Mouse (Mus musculus): ENCODE measurements around the gene Lrrtm1.

- TF ChIP-seq CHD2 (IDR thresholded peaks at IDR 0.05; ENCODE audit: low read depth, low read length) (no peak), HCFC1 (IDR thresholded peaks at IDR 0.05; ENCODE audit: borderline replicate concordance, insufficient read depth, low read length) (no peak)
Measured at GRCm38 (mm10) chr6:77265163-77265562, 22.7 kb downstream of the Lrrtm1 start.
